Mouse (Mus musculus) small intestine, adult 2 months (tissue): ENCODE results near the gene Akr1b10. TPM values are rescaled to one million over a fixed set of nuclear protein-coding genes. Genes with fewer than 3 reads are reported as not detected.
"Not testable (repeated sequence)": the region's sequence is repeated elsewhere in the genome, so short reads cannot be mapped to it uniquely, and the experiment has no call there.

Experiments
- H3K27ac ChIP-seq: fragments of 200-500 bp; 2 replicates; pipeline ENCODE4 v1.5.1; 2012; ENCODE audit warnings: low read depth, low read length, control low read depth, inconsistent platforms; ENCODE audit not compliant: insufficient read depth
- H3K27me3 ChIP-seq: fragments of 200-500 bp; 2 replicates; pipeline ENCODE4 v1.6.1; 2012; ENCODE audit warnings: mild to moderate bottlenecking, moderate library complexity, low read length, inconsistent platforms; ENCODE audit not compliant: control insufficient read depth, insufficient read depth
- H3K36me3 ChIP-seq: fragments of 200-500 bp; 2 replicates; pipeline ENCODE4 v1.6.1; 2012; ENCODE audit warnings: mild to moderate bottlenecking, low read length, control low read depth, inconsistent platforms; ENCODE audit not compliant: control insufficient read depth, insufficient read depth
- H3K4me1 ChIP-seq: fragments of 200-500 bp; 2 replicates; pipeline ENCODE4 v1.6.1; 2012; ENCODE audit warnings: low read length, inconsistent platforms, mixed read lengths; ENCODE audit not compliant: control insufficient read depth, insufficient read depth, insufficient read length
- H3K4me3 ChIP-seq: fragments of 200-500 bp; 2 replicates; pipeline ENCODE4 v1.5.1; 2012; ENCODE audit warnings: low read depth, mild to moderate bottlenecking, control low read depth, inconsistent platforms, low read length, moderate library complexity
- CTCF ChIP-seq: fragments of 200-500 bp; IDR thresholded peaks from 2 replicates; pipeline ENCODE4 v1.5.1; 2012; ENCODE audit warnings: low read depth, mild to moderate bottlenecking, control low read depth, inconsistent platforms, low read length, moderate library complexity, mixed read lengths; ENCODE audit not compliant: insufficient replicate concordance, insufficient read length; ENCODE audit errors: extremely low read depth
- POLR2A ChIP-seq: fragments of 200-500 bp; IDR thresholded peaks from 2 replicates; pipeline ENCODE4 v1.6.1; 2012; ENCODE audit warnings: low read depth, mild to moderate bottlenecking, control low read depth, inconsistent platforms, low read length, moderate library complexity
- WGBS: fragments of 180-500 bp; shearing (Covaris S2); methylation state at CpG from one replicate; pipeline ENCODE4 v1.1.7; 2018; 5-methylcytosine and 5-hydroxymethylcytosine counted together
- polyA plus RNA-seq: library from polyadenylated mRNA; depleted of rRNA; stranded (reverse); fragments of >200 nt; gene quantifications from 2 replicates; pipeline ENCODE4 v1.2.3, GENCODE M21; 2012

Akr1b10 gene
- polyA plus RNA-seq, 1 experiment: 5.8 TPM

DNA sequence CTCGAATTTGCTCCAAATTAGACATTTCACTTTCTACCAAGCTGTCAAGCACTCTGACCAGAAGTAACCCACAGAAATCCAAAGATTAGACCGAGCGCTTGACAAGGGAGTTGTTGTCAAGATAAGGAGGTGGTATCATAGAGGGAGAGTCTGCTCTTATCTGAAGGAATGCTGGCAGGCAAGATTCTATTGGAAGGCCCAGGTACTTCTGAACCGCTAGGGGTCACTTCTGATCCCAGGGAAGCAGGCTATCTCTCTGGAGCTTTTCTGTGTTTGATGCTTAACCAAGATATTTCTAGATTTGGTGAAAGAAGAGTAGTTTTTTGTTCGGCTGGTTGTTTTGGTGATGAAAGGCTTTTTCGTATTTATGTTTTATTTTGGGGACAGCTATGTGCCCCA is 28.7 kb upstream of the Akr1b10 start:
- TF ChIP-seq CTCF (no peak), POLR2A (no peak)
- H3K27me3 ChIP-seq: no peaks in the 10 kb centered on the region

DNA sequence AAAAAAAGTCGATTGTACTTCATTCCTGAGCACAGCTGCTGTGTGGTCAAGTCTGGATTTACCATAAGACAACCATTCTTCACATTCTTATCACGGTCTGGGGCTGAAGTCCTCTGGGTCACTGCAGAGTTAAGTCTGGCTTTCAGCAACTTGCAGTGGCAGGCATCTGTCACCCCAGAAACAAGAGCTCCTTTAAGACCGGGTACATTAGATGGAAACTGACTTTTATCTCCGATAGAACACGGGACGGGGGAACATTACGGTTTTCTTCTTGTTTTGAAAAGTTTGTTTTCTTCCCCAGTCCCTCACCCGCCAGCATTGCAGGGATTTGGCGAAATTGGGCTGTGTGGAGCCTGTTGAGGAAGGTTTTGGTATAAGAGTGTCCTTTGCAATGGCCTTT is 28.2 kb upstream of the Akr1b10 start:
- H3K4me3 ChIP-seq: no peak overlapping the region
- WGBS: 82% methylated on average over 9 of the region's 9 CpGs
- H3K36me3 ChIP-seq: no peaks in the 10 kb centered on the region
- H3K27ac ChIP-seq: no peak overlapping the region
- H3K27me3 ChIP-seq: no peaks in the 10 kb centered on the region
- peaks cover 9% of the 10 kb centered on the region; the same call in 1 of the 2 replicates for H3K4me1 ChIP-seq
- TF ChIP-seq CTCF (no peak), POLR2A (no peak)

More for the DNA sequence above, 28.7 kb upstream of the Akr1b10 start:
- Histone ChIP-seq H3K36me3 (no peaks in the 10 kb centered on the region), H3K27ac (no peak overlapping the region), H3K4me1 (peaks cover 9% of the 10 kb centered on the region; the same call in 1 of the 2 replicates), H3K4me3 (no peak overlapping the region)
- WGBS: 43% methylated on average over 6 of the region's 6 CpGs

DNA sequence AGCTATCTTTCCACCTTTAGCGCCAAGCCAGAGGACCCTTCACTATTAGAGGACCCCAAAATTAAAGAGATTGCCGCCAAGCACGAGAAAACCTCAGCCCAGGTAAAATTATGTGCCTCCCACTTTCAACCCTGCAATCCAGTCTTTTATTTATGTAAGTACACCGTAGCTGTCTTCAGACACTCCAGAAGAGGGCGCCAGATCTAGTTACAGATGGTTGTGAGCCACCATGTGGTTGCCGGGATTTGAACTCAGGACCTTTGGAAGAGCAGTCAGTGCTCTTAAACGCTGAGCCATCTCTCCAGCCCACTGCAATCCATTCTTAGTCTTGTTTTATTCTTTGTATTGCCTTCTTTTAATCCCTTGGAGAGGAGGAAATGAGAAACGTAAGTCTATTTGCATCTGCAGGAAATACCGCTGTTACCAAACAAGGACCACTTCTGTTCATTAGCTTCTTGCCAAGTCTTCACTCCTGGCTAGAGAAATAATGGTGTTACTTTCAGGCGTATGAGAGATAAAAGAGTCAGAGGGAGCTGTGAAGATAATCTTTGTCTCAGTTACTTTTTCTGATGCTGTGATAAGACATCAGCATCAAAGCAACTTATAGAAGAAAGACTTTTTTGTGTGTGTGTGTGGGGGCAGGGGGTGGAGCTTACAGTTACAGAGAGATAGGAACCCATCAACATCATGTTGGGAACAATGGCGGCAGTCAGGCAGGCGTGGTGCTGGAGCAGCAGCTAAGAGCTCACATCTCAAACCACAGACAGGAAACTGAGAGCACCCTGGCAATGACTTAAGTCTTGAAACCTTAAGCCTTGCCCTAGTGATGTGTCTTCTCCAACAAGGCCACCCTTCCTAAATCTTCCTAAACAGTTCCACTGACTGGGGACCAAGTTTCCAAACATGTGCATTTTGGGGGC is 19.5 kb upstream of the Akr1b10 start:
- Histone ChIP-seq H3K27ac (no peak overlapping the region), H3K4me1 (no peaks in the 10 kb centered on the region), H3K36me3 (no peaks in the 10 kb centered on the region), H3K4me3 (no peak overlapping the region), H3K27me3 (no peaks in the 10 kb centered on the region)
- TF ChIP-seq CTCF: peak; percentile 9; the same call in 1 of the 2 replicates
- no peak for TF ChIP-seq POLR2A
- 81% methylated on average over 12 of the region's 12 CpGs for WGBS

DNA sequence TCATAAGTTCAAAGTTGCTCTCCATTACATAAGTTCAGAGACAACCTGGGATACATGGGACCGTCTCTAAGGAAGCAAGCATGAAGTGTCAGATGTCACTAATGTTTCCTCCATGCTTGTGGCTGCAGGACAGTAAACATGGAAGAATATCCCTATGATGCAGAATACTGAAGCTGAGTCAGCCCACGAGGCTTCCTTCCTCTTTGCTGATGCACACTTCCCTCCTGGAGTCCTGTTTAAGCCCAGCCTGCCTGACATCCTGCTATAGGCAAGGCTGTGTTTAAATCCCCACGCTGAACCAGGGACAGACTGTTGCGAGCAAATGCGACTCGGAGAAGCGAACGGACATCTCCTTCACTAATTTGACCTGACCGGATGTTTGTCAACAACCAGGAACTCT is 16.0 kb upstream of the Akr1b10 start:
- H3K36me3 ChIP-seq: no peaks in the 10 kb centered on the region
- H3K4me1 ChIP-seq: no peaks in the 10 kb centered on the region
- H3K4me3 ChIP-seq: no peak overlapping the region
- no peaks in the 10 kb centered on the region for H3K27me3 ChIP-seq
- TF ChIP-seq POLR2A (no peak), CTCF (no peak)
- WGBS: 76% methylated on average over 9 of the region's 9 CpGs
- no peak overlapping the region for H3K27ac ChIP-seq

DNA sequence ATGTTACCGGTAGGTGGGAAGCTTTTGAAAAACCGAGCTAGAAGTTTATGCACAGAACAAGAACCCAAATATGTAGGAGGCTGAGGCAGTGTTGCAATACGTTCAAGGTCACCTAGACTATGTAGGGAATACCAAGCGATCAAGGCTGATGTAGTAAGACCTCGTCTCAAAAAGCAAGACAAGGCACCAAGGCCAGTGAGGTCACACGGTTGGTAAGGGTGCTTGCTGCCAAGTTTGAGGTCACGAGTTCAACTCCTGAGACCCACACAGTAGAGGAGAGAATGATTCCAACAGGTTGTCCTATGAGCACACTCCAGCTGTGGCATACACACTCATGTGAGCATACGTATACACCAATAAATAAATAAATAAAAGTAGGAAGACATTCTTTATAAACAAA is 13.9 kb upstream of the Akr1b10 start:
- Histone ChIP-seq H3K27ac (no peak overlapping the region), H3K4me3 (no peak overlapping the region), H3K27me3 (no peaks in the 10 kb centered on the region), H3K4me1 (no peaks in the 10 kb centered on the region), H3K36me3 (no peaks in the 10 kb centered on the region)
- TF ChIP-seq CTCF (no peak), POLR2A (no peak)
- 76% methylated on average over 8 of the region's 8 CpGs for WGBS

DNA sequence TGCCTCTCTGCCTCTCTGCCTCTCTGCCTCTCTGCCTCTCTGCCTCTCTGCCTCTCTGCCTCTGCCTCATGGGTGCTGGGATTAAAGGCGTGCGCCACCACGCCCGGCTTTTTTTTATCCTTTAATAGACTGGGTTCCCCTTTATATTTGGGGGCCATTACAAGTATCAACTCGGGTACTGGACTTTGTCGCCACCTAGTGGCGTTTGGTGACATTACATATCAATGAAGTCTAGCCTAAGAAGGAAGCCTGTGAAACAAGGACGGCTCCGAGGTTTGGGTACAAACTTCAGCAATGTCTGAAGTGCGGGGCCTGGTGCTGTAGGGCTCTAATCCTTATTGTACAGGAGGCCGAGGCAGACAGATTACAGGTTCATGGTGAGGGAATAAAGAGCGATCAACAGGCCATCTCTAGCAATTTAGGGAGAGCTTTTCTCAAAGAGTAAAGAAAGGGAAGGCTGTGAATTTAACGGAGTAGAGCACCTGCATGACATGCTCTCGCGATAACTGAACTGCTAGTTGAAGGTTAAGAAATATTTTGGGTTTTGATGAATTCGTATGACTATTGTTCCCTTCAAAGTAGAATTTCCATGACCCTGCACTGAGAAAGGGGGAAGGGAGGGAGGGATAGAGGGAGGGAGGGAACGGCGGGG is 12.2 kb upstream of the Akr1b10 start:
- no peak overlapping the region for H3K27ac ChIP-seq
- H3K27me3 ChIP-seq: no peaks in the 10 kb centered on the region
- H3K36me3 ChIP-seq: no peaks in the 10 kb centered on the region
- 21% methylated on average over 18 of the region's 18 CpGs for WGBS
- H3K4me3 ChIP-seq: no peak overlapping the region
- H3K4me1 ChIP-seq: no peaks in the 10 kb centered on the region
- TF ChIP-seq POLR2A: no peak
- peak; percentile 29; the same call in 1 of the 2 replicates for TF ChIP-seq CTCF

DNA sequence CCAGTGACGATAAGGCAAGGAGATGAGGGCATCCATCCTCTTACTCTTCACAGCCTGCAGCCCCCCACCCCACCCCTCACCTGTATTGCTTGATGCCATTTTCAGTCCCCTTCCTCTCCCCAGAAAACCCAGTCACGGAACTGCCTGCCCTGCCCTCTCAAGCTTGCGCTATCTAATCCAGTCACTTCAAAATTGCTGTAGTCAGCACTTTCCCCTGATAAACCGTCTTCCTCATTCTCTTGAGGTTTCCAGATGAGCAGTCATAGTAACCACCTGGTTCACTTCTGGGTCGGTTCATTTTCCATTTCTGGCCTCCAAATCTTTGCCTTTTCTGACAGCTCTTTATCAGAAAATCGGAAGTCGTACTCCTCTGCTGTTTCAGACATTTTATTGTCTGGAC is 10.2 kb upstream of the Akr1b10 start:
- peak overlapping the region; percentile 45 for H3K4me3 ChIP-seq
- WGBS: 57% methylated on average over 7 of the region's 7 CpGs

DNA sequence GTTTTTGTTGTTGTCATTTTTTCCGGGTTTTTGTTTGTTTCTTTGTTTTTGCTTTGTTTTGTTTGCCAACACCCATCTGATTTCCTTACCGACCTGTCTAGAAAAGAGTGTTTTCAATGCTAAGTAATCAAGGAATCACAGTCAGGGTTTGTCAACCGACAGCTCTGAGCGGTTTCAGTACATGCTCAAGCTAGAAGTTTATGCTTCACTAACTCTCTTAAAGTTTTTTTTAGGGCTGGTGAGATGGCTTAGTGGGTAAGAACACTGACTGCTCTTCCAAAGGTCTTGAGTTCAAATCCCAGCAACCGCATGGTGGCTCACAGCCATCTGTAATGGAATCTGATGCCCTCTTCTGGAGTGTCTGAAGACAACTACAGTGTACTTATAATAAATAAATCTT is 8.1 kb upstream of the Akr1b10 start:
- not testable (repeated sequence) for H3K4me3 ChIP-seq, H3K4me1 ChIP-seq, H3K27me3 ChIP-seq, H3K27ac ChIP-seq, H3K36me3 ChIP-seq
- 82% methylated on average over 5 of the region's 5 CpGs for WGBS

More for the DNA sequence above, 10.2 kb upstream of the Akr1b10 start:
- H3K27ac ChIP-seq: no peak overlapping the region
- no peak for TF ChIP-seq POLR2A
- no peak for TF ChIP-seq CTCF
- H3K36me3 ChIP-seq: no peaks in the 10 kb centered on the region
- no peaks in the 10 kb centered on the region for H3K27me3 ChIP-seq
- no peaks in the 10 kb centered on the region for H3K4me1 ChIP-seq
